Mouse (Mus musculus): Measurements from ENCODE around the gene Umad1.

Gene Umad1

DNA sequence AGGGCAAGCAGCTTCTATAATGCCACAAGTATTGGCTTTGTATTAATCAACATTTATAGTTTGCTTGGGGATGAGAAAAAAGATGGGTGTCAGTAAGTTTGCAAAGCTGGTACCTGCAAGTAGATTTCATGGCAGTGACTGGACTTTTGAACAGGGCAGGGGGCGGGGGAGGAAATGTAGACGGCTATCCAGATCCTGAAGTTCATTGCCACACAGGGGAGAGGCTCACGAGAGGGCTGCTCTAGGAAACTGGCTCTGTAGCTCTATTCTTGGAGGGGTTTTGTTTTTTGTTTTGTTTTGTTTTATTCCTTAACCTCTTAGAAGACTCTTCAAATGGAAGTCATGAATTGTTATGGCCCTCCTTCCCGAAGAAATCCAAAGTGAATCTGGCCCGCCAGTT is 162.3 kb downstream of the Umad1 start:
- DNase-seq, result no peak

DNA sequence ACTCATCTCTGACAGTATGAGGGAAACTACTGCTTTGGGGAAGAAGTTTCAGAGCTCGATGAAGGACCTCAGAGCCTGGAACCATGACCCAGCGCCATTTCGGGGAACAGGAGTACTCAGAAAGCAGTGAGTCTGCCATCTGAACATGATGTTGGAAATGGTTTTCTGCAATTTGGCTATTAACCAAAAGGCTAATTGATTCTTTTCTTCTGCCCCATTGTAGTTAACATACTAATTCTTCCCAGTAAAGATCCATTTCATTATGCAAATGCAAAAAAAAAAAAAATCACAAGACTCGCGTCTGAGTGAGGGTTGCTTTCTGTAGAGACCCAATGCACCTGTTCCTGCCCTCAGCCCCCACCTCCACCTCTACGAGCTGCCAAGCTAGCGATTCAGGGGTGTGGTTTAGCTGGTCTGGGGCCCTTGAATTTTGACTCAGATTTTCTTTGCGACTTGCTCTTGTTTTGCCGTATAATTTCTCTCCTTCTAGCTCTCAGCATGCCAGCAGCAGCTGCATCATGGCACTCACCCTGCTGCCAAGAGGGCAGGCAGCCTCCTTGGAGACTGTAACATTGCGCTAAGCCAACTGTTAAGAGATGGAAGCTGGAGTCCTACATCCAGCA is 163.0 kb downstream of the Umad1 start:
- no peak for DNase-seq

DNA sequence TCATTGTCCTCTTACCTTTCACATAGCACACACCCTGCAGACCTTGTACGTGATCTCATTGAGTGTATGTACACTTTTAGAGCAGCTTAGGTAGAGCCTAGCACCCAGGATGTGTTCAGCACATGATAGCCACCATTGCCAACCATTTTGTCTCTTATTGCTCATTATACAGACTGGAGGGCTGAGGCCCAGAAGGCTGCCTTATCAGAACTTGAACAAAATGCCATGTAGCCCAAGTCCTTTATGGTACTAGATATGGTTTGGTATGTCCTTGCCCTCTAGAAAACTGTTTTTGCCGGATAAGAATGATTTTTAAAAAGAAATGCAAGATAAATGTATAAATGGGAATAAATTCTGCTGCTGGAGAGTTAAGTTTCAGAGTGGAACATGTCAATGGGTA is 164.1 kb downstream of the Umad1 start:
- no peak for DNase-seq

DNA sequence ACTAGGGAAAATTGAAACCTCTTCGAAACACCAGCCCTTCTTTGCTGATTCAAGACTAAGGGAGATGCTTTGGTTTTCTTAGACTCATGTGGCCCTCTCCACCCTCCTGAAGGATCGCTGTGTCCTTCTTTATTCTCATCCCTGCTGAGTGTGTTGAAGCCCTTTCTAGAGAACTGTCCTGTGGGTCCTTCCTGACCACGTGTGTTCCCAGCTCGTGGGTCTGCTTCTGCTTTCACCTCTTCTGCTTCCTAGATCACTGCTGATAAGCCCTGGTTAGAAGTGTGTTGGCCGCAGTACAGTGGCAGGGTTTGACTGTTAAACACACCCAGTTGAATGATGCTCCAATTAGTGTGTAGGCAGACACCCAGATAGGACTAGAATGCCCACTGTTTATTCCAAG is 168.6 kb downstream of the Umad1 start:
- DNase-seq, result no peak

DNA sequence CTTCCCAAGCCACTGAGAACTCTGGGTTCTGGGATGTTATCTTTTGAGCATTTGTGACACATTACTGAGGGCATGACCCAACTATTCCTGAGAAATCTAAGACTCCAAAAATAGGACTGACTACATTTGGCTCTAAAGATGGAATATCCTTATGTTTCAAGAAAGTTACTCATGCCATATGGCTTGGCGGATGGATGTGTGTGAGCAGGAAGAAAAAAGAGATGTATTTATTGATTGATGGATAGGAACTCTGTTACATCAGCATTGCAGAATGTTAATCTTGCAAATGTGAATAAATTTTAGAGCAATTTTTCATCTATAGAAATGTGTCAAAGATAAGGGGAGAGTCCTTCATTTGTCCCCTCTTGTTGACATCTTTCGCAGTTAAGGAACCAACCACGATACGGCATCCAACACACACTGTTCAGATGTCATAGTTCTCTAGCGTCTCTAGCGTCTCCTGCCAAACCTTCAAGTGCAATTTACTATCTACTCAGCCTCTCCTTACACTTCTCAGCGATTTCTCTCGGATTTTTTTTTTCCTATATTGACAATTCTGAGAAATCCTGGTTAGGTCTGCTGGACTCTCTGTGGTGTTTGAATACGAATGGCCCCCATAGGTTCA is 171.6 kb downstream of the Umad1 start:
- DNase-seq, result no peak

- no peak for DNase-seq
Measured at GRCm38 (mm10) chr6:8433179-8433578, 174.1 kb downstream of the Umad1 start.

- DNase-seq, result no peak
Measured at GRCm38 (mm10) chr6:8437937-8438336, 178.8 kb downstream of the Umad1 start.

DNA sequence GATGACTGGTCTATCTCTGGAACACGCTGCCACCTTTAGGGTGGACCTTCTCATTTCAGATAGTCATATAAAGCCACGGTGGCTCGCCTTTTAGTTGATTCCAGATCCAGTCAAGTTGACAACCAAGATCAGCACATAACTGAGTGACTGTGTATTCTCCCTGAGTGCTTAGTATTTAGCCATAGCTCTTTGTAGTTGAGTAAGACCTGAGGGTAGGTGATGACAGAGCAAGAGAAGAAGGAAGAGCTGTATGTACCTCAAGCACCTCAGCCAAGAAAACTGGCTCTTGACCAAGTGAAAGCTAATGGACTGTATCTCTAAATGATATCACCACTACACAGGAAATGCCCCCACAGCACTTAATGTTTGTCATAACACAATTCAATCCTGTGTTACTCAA is 182.7 kb downstream of the Umad1 start:
- no peak for DNase-seq

DNA sequence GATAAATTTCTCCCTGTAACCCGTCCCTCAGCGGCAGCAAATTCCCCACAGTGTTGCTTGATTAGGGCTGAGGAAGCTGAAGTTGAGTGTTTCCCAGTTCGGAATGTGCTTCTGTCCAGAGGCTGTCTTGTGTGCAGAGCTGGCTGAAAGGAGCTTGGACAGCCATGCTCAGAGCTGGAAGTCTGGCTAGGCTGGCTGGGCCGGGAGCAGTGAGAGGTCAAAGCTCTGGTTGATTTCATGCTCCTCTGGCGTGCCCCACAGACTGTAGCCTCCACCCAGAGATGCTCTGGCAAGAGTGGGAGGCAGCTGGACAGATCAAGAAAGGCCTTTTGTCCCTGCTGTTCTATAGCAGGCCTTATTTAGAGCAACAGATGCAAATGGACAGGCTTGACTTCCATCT is 187.7 kb downstream of the Umad1 start:
- DNase-seq, result no peak

DNA sequence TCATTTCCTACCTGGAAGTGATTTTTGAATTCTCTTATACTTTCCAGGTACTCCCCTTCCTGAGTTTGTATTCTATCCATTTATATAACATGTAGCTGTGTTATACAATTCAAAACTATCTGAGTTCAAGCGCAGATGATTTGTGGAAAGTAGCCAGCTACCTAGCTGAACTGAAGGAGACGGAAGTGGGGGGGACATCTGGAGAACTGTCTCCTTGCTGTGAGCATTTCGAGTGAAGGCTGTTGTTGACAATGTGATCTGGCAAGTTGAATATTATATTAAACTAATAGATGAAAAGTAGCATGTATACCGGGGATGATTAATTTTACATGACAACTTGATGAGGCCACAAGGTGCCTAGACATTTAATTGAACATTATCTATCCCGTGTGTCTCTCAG is 196.5 kb downstream of the Umad1 start:
- DNase-seq, result no peak

GRCm38 (mm10) chr6:8458596-8458995 is 199.5 kb downstream of the Umad1 start:
- DNase-seq, result no peak

- peak; percentile 5 for DNase-seq
Measured at GRCm38 (mm10) chr6:8462447-8462846, 203.4 kb downstream of the Umad1 start.

DNA sequence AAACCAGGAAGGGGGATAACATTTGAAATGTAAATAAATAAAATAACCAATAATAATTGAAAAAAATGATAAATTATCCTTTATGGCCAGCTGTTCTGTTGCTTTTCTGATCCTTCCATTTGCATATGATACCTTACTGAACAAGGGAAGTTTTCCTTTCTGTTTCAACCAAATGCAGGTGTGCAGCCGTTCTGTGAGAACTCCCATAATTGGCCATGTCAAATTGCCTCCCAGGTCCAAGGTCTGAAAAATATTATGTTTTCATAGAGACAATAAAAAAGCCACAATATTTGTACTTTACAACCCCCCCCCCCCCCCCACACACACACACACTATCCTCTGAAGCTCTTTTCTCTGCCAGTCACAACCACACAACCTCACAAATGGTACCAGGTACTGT is 206.3 kb downstream of the Umad1 start:
- DNase-seq, result no peak

- no peak for DNase-seq
Measured at GRCm38 (mm10) chr6:8465985-8466384, 206.9 kb downstream of the Umad1 start.

- no peak for DNase-seq
Measured at GRCm38 (mm10) chr6:8467667-8468337, 208.7 kb downstream of the Umad1 start.

DNA sequence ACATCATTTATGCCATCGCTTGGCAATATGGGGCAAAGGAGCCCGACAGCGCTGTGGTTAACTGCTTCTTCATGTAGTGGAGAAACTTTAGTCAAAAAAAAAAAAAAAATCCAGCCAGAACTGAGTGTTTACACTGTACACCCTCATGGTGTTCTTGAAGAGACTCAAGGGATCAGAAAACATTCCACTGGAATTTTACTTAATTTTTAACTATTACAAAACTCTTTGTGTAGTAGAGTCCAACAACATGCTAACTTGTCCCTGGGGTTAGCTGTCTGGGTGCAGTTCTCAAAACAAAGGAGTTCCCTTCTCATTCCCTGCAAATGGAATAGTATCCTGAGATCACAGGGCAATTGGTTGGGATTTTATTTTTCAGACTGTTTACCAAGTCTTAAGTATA is 210.8 kb downstream of the Umad1 start:
- no peak for DNase-seq

GRCm38 (mm10) chr6:8472125-8472524 is 213.0 kb downstream of the Umad1 start:
- DNase-seq, result no peak

- peak; percentile 29 for DNase-seq
Measured at GRCm38 (mm10) chr6:8472915-8473314, 213.8 kb downstream of the Umad1 start.

GRCm38 (mm10) chr6:8473498-8473897 is 214.4 kb downstream of the Umad1 start:
- no peak for DNase-seq

DNA sequence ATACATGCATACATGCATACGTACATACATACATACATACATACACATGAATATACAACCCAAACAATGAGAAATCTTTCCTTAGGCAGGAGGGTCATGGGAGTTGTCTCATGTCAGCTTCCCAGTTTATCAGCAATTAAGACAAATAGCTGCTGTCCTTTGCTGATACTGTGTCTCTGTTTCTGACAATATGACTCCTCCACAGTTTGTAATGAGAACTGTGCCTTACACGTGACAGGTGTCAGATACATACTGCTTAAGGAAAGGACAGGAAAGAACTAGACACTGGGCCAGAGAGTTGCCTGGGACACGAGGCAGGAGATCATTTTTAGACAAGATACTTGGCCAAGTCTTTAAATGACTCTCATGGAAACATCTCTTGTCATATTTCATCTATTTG is 215.2 kb downstream of the Umad1 start:
- DNase-seq, result no peak

DNA sequence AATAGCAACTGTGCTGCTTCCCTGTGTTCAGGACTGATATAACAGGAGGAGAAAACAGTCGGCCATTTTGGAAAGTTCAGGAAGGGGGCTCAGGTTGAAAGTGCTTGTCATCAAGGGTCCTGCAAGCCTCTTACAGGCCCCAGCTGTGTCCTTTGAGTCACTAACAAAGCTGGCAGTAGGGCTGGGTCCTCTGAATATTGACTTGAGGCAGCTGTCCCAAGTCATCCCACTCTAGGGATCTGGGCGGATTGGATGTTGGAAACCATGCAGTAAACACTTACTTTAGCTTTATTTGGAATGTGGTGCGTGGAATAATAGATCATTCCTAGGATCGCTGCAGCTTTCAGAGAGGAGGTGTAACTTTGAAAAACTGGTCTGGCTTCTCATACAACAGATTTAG is 215.7 kb downstream of the Umad1 start:
- DNase-seq, result no peak

GRCm38 (mm10) chr6:8479176-8479575 is 220.1 kb downstream of the Umad1 start:
- DNase-seq, result no peak

GRCm38 (mm10) chr6:8484437-8485275 is 225.6 kb downstream of the Umad1 start:
- DNase-seq, result no peak
